Mouse (Mus musculus) megakaryocyte progenitor cell, adult 5-6 weeks (primary cell): ENCODE measurements around the gene Fbxw11. TPM values are rescaled to one million over a fixed set of nuclear protein-coding genes. Genes with fewer than 3 reads are reported as not detected.
A peak's percentile ranks its signal among the peaks of the same experiment; 100 is the strongest.

Experiments
- ATAC-seq: replicated peaks from 2 replicates; pipeline ENCODE4 v1.8.0; 2016; ENCODE audit warnings: mild to moderate bottlenecking, moderate TSS enrichment, inconsistent platforms; ENCODE audit not compliant: poor library complexity
- total RNA-seq, 2 experiments: library from RNA; stranded (forward) in 1 of 2; stranded (reverse) in 1 of 2; fragments of 157-497, 149-512 nt in 1 of 2; fragments of 200-1000 nt in 1 of 2; gene quantifications; 2 replicates each; pipeline versions ENCODE4 v1.2.3 to v1.2.4; 2015 to 2017

Gene Fbxw11
- total RNA-seq, 2 experiments from 2014 or later, result 35.5 to 62.3 TPM

GRCm38 (mm10) chr11:32623236-32623635, 19.3 kb upstream of the Fbxw11 start:
- ATAC-seq, result no peak

- ATAC-seq, result no peak
Observed at GRCm38 (mm10) chr11:32623912-32624311, 18.6 kb upstream of the Fbxw11 start.

GRCm38 (mm10) chr11:32625677-32626076, 16.8 kb upstream of the Fbxw11 start:
- peak; percentile 83 for ATAC-seq

GRCm38 (mm10) chr11:32626079-32626478, 16.4 kb upstream of the Fbxw11 start:
- no peak for ATAC-seq

- no peak for ATAC-seq
Observed at GRCm38 (mm10) chr11:32627900-32628299, 14.6 kb upstream of the Fbxw11 start.

GRCm38 (mm10) chr11:32629713-32630211, 12.8 kb upstream of the Fbxw11 start:
- peak; percentile 43 for ATAC-seq

- no peak for ATAC-seq
Observed at GRCm38 (mm10) chr11:32632671-32633070, 9.9 kb upstream of the Fbxw11 start.

- ATAC-seq, result no peak
Observed at GRCm38 (mm10) chr11:32633542-32633941, 9.0 kb upstream of the Fbxw11 start.

GRCm38 (mm10) chr11:32634143-32634542, 8.4 kb upstream of the Fbxw11 start:
- peak; percentile 56 for ATAC-seq

GRCm38 (mm10) chr11:32634842-32635241, 7.7 kb upstream of the Fbxw11 start:
- peak; percentile 68 for ATAC-seq

- ATAC-seq, result peak; percentile 29
Observed at GRCm38 (mm10) chr11:32636275-32636674, 6.2 kb upstream of the Fbxw11 start.

- ATAC-seq, result no peak
Observed at GRCm38 (mm10) chr11:32638521-32639255, 3.8 kb upstream of the Fbxw11 start.

- ATAC-seq, result 0 out of 2 replicates have a peak, but pooled peaks have one; percentile 5
Observed at GRCm38 (mm10) chr11:32640617-32641016, 1.9 kb upstream of the Fbxw11 start.

GRCm38 (mm10) chr11:32642899-32643886, 669 bp downstream of the Fbxw11 start:
- no peak for ATAC-seq

GRCm38 (mm10) chr11:32644010-32644409, 1.5 kb downstream of the Fbxw11 start:
- peak; percentile 20 for ATAC-seq

GRCm38 (mm10) chr11:32647265-32647664, 4.7 kb downstream of the Fbxw11 start:
- peak; percentile 17; the same call in 1 of the 2 replicates for ATAC-seq

GRCm38 (mm10) chr11:32650236-32650749, 7.8 kb downstream of the Fbxw11 start:
- peak; percentile 64 for ATAC-seq

GRCm38 (mm10) chr11:32650893-32651590, 8.5 kb downstream of the Fbxw11 start:
- ATAC-seq, result no peak

- no peak for ATAC-seq
Observed at GRCm38 (mm10) chr11:32651723-32652122, 9.2 kb downstream of the Fbxw11 start.

- ATAC-seq, result peak; percentile 51
Observed at GRCm38 (mm10) chr11:32662082-32662656, 19.6 kb downstream of the Fbxw11 start.
